Mouse (Mus musculus) hindbrain, embryonic 11.5 days (tissue): ENCODE results near the gene F7. TPM values are rescaled to one million over a fixed set of nuclear protein-coding genes. Genes with fewer than 3 reads are reported as not detected.

Experiments
- ATAC-seq: fragments of 200-750 bp; cut with Nextera tagmentation; 2 replicates; pipeline ENCODE4 v1.8.0; 2017; ENCODE audit warnings: mild to moderate bottlenecking, moderate TSS enrichment, moderate library complexity; ENCODE audit not compliant: low FRiP score
- DNase-seq: peaks from one replicate; pipeline ENCODE4 v3.0.0-alpha.2; 2015; ENCODE audit warnings: low spot score
- H3K27ac ChIP-seq: fragments of 300-500 bp; sonication (generic); 2 replicates; pipeline ENCODE4 v1.5.1; 2014; ENCODE audit warnings: mild to moderate bottlenecking, low read depth, low read length
- H3K27me3 ChIP-seq: fragments of 300-500 bp; sonication (generic); 2 replicates; pipeline ENCODE4 v1.6.1; 2014; ENCODE audit warnings: mild to moderate bottlenecking, low read length, moderate library complexity, mixed read lengths; ENCODE audit not compliant: control insufficient read depth, insufficient read depth
- H3K36me3 ChIP-seq: fragments of 300-500 bp; sonication (generic); 2 replicates; pipeline ENCODE4 v1.6.1; 2014; ENCODE audit warnings: mild to moderate bottlenecking, low read length, moderate library complexity, mixed read lengths; ENCODE audit not compliant: control insufficient read depth, insufficient read depth
- H3K4me1 ChIP-seq: fragments of 300-500 bp; sonication (generic); replicated peaks from 2 replicates; pipeline ENCODE4 v1.6.1; 2014; ENCODE audit warnings: low read length, mixed read lengths; ENCODE audit not compliant: control insufficient read depth, insufficient read depth
- H3K4me2 ChIP-seq: fragments of 300-500 bp; sonication (generic); replicated peaks from 2 replicates; pipeline ENCODE4 v1.6.1; 2014; ENCODE audit warnings: mild to moderate bottlenecking, low read depth, low read length
- H3K4me3 ChIP-seq: fragments of 300-500 bp; sonication (generic); 2 replicates; pipeline ENCODE4 v1.5.1; 2014; ENCODE audit warnings: low read depth, low read length
- H3K9ac ChIP-seq: fragments of 300-500 bp; sonication (generic); 2 replicates; pipeline ENCODE4 v1.6.1; 2014; ENCODE audit warnings: low read depth, low read length
- H3K9me3 ChIP-seq: fragments of 300-500 bp; sonication (generic); 2 replicates; pipeline ENCODE4 v1.6.1; 2016; ENCODE audit warnings: low read length; ENCODE audit not compliant: control insufficient read depth
- WGBS: fragments of 180-500 bp; shearing (Covaris S2); extraction: QIAGEN DNeasy Blood & Tissue Kit; methylation state at CpG from one replicate; pipeline ENCODE4 v1.1.7; 2014; 5-methylcytosine and 5-hydroxymethylcytosine counted together
- polyA plus RNA-seq: library from polyadenylated mRNA; unstranded; fragments of >200 nt; fragmentation: Nextera tagmentation; extraction: Ambion mirVana; gene quantifications from 2 replicates; pipeline ENCODE4 v1.2.1, GENCODE M21; 2014

The F7 gene
- polyA plus RNA-seq, 1 experiment from 2014 or later = 0.23 TPM

GRCm38 (mm10) chr8:13007458-13007857 lies 18.4 kb upstream of the F7 start:
- Histone ChIP-seq H3K27me3 (no peaks in the 10 kb centered on the region), H3K9ac (no peak overlapping the region), H3K4me1 (no peaks in the 10 kb centered on the region), H3K4me3 (no peak overlapping the region), H3K9me3 (0 out of 2 replicates have a peak, but pooled peaks cover 3% of the 10 kb centered on the region), H3K36me3 (peaks cover 18% of the 10 kb centered on the region), H3K27ac (no peak overlapping the region), H3K4me2 (no peak overlapping the region)
- no peak for DNase-seq
- WGBS = 74% methylated on average over 4 of the region's 4 CpGs
- no peak for ATAC-seq

- H3K9ac ChIP-seq = no peak overlapping the region
- H3K27me3 ChIP-seq = no peaks in the 10 kb centered on the region
- peaks cover 9% of the 10 kb centered on the region for H3K36me3 ChIP-seq
Observed at GRCm38 (mm10) chr8:13010313-13010712, 15.5 kb upstream of the F7 start.

GRCm38 (mm10) chr8:13019560-13019959 lies 6.3 kb upstream of the F7 start:
- H3K27me3 ChIP-seq = no peaks in the 10 kb centered on the region
- no peak overlapping the region for H3K27ac ChIP-seq
- 65% methylated on average over 4 of the region's 4 CpGs for WGBS
- no peaks in the 10 kb centered on the region for H3K9me3 ChIP-seq
- H3K4me2 ChIP-seq = no peak overlapping the region
- DNase-seq (no peak), ATAC-seq (no peak)
- no peaks in the 10 kb centered on the region for H3K4me1 ChIP-seq
- no peak overlapping the region for H3K9ac ChIP-seq
- H3K36me3 ChIP-seq = no peaks in the 10 kb centered on the region
- no peak overlapping the region for H3K4me3 ChIP-seq

More at GRCm38 (mm10) chr8:13010313-13010712, 15.5 kb upstream of the F7 start:
- 0 out of 2 replicates have a peak, but pooled peaks cover 3% of the 10 kb centered on the region for H3K9me3 ChIP-seq
- H3K27ac ChIP-seq = no peak overlapping the region
- DNase-seq = no peak
- H3K4me3 ChIP-seq = no peak overlapping the region
- H3K4me1 ChIP-seq = no peaks in the 10 kb centered on the region
- no peak overlapping the region for H3K4me2 ChIP-seq
- 58% methylated on average over 4 of the region's 4 CpGs for WGBS
- ATAC-seq = no peak

- WGBS = 88% methylated on average over 8 of the region's 8 CpGs
- Histone ChIP-seq H3K27ac (no peak overlapping the region), H3K9ac (no peak overlapping the region), H3K9me3 (no peaks in the 10 kb centered on the region), H3K36me3 (no peaks in the 10 kb centered on the region), H3K4me3 (no peak overlapping the region), H3K4me1 (no peaks in the 10 kb centered on the region), H3K27me3 (no peaks in the 10 kb centered on the region), H3K4me2 (no peak overlapping the region)
- DNase-seq (no peak), ATAC-seq (no peak)
Observed at GRCm38 (mm10) chr8:13021830-13022229, 4.0 kb upstream of the F7 start.

- no peak overlapping the region for H3K9ac ChIP-seq
- no peaks in the 10 kb centered on the region for H3K27me3 ChIP-seq
- no peak overlapping the region for H3K27ac ChIP-seq
- H3K4me1 ChIP-seq = no peaks in the 10 kb centered on the region
- H3K4me3 ChIP-seq = no peak overlapping the region
- H3K36me3 ChIP-seq = no peaks in the 10 kb centered on the region
- H3K9me3 ChIP-seq = no peaks in the 10 kb centered on the region
- DNase-seq (no peak), ATAC-seq (no peak)
- whole genome bisulfite sequencing = 92% methylated on average over 5 of the region's 5 CpGs
- H3K4me2 ChIP-seq = no peak overlapping the region
Observed at GRCm38 (mm10) chr8:13027615-13028014, 1.8 kb downstream of the F7 start.

GRCm38 (mm10) chr8:13028482-13028881 lies 2.6 kb downstream of the F7 start:
- WGBS = 79% methylated on average over 5 of the region's 5 CpGs
- H3K9ac ChIP-seq = no peak overlapping the region

GRCm38 (mm10) chr8:13036346-13036812 lies 10.5 kb downstream of the F7 start:
- no peaks in the 10 kb centered on the region for H3K27me3 ChIP-seq
- ATAC-seq (no peak), DNase-seq (no peak)
- no peak overlapping the region for H3K27ac ChIP-seq
- H3K4me1 ChIP-seq = no peaks in the 10 kb centered on the region
- no peaks in the 10 kb centered on the region for H3K9me3 ChIP-seq
- no peak overlapping the region for H3K4me3 ChIP-seq
- no peak overlapping the region for H3K9ac ChIP-seq
- no peak overlapping the region for H3K4me2 ChIP-seq
- WGBS = 88% methylated on average over 10 of the region's 10 CpGs
- H3K36me3 ChIP-seq = no peaks in the 10 kb centered on the region

More at GRCm38 (mm10) chr8:13028482-13028881, 2.6 kb downstream of the F7 start:
- ATAC-seq = no peak
- Histone ChIP-seq H3K36me3 (no peaks in the 10 kb centered on the region), H3K4me3 (no peak overlapping the region), H3K4me1 (no peaks in the 10 kb centered on the region), H3K27me3 (no peaks in the 10 kb centered on the region), H3K9me3 (no peaks in the 10 kb centered on the region), H3K27ac (no peak overlapping the region), H3K4me2 (no peak overlapping the region)
- DNase-seq = no peak

- H3K9me3 ChIP-seq = no peaks in the 10 kb centered on the region
- no peak for ATAC-seq
- 68% methylated on average over 7 of the region's 7 CpGs for WGBS
Observed at GRCm38 (mm10) chr8:13037015-13037414, 11.2 kb downstream of the F7 start, which contains the start of gene F10. F10 (plus strand) TSS chr8:13037308.

GRCm38 (mm10) chr8:13037569-13037968 lies 11.7 kb downstream of the F7 start:
- WGBS = 47% methylated on average over 5 of the region's 5 CpGs
- Histone ChIP-seq H3K36me3 (no peaks in the 10 kb centered on the region), H3K27me3 (no peaks in the 10 kb centered on the region), H3K4me3 (no peak overlapping the region), H3K9ac (no peak overlapping the region), H3K9me3 (no peaks in the 10 kb centered on the region), H3K4me1 (no peaks in the 10 kb centered on the region), H3K4me2 (no peak overlapping the region), H3K27ac (no peak overlapping the region)
- no peak for DNase-seq
- ATAC-seq = no peak

More at GRCm38 (mm10) chr8:13037015-13037414, 11.2 kb downstream of the F7 start, which contains the start of gene F10:
- Histone ChIP-seq H3K9ac (no peak within 1 kb of the TSS), H3K27ac (no peak within 1 kb of the TSS), H3K4me3 (no peak within 1 kb of the TSS), H3K36me3 (no peaks in the 10 kb centered on the region), H3K4me2 (no peak within 1 kb of the TSS), H3K27me3 (no peaks in the 10 kb centered on the region), H3K4me1 (no peaks in the 10 kb centered on the region)
- no peak for DNase-seq
